Mouse (Mus musculus): ENCODE results near the gene Osbpl6. TPM values are rescaled to one million over a fixed set of nuclear protein-coding genes. Genes with fewer than 3 reads are reported as not detected.

The Osbpl6 gene
- polyA plus RNA-seq, 1 experiment = 64.5 TPM

- TF ChIP-seq CTCF (IDR thresholded peaks at IDR 0.05; ENCODE audit: insufficient read depth, low read length) = no peak
- no peak for TF ChIP-seq POLR2A (IDR thresholded peaks at IDR 0.05; ENCODE audit: borderline replicate concordance, extremely low read depth, low read depth, low read length)
- no peak overlapping the region for H3K4me3 ChIP-seq (replicated peaks; ENCODE audit: extremely low read depth, low read depth, low read length)
- no peaks in the 10 kb centered on the region; the same call in none of the 2 replicates for H3K4me1 ChIP-seq (ENCODE audit: control insufficient read depth, insufficient read depth, low read length)
- DNase-seq = no peak
- 85% methylated on average over 9 of the region's 9 CpGs for WGBS
Observed at GRCm38 (mm10) chr2:76541900-76542299, 135.6 kb downstream of the Osbpl6 start.

GRCm38 (mm10) chr2:76542921-76543320 lies 136.6 kb downstream of the Osbpl6 start:
- DNase-seq = no peak
- TF ChIP-seq POLR2A (IDR thresholded peaks at IDR 0.05; ENCODE audit: borderline replicate concordance, extremely low read depth, low read depth, low read length) = no peak
- Histone ChIP-seq H3K4me1 (ENCODE audit: control insufficient read depth, insufficient read depth, low read length) (peaks cover 2% of the 10 kb centered on the region), H3K4me3 (replicated peaks; ENCODE audit: extremely low read depth, low read depth, low read length) (no peak overlapping the region)
- 80% methylated on average over 5 of the region's 5 CpGs for WGBS

- 61% methylated on average over 8 of the region's 8 CpGs for WGBS
- Histone ChIP-seq H3K4me1 (ENCODE audit: control insufficient read depth, insufficient read depth, low read length) (peaks cover 2% of the 10 kb centered on the region; the same call in 1 of the 2 replicates), H3K4me3 (replicated peaks; ENCODE audit: extremely low read depth, low read depth, low read length) (no peak overlapping the region)
- no peak for DNase-seq
- TF ChIP-seq POLR2A (IDR thresholded peaks at IDR 0.05; ENCODE audit: borderline replicate concordance, extremely low read depth, low read depth, low read length) = no peak
- TF ChIP-seq CTCF (IDR thresholded peaks at IDR 0.05; ENCODE audit: insufficient read depth, low read length) = no peak
Observed at GRCm38 (mm10) chr2:76545539-76545938, 139.2 kb downstream of the Osbpl6 start.

- peak; percentile 51 for DNase-seq
- WGBS = 66% methylated on average over 10 of the region's 10 CpGs
- no peak for TF ChIP-seq POLR2A (IDR thresholded peaks at IDR 0.05; ENCODE audit: borderline replicate concordance, extremely low read depth, low read depth, low read length)
- TF ChIP-seq CTCF (IDR thresholded peaks at IDR 0.05; ENCODE audit: insufficient read depth, low read length) = no peak
- Histone ChIP-seq H3K4me1 (ENCODE audit: control insufficient read depth, insufficient read depth, low read length) (peaks cover 2% of the 10 kb centered on the region; the same call in 1 of the 2 replicates), H3K4me3 (replicated peaks; ENCODE audit: extremely low read depth, low read depth, low read length) (no peak overlapping the region)
Observed at GRCm38 (mm10) chr2:76548171-76548570, 141.9 kb downstream of the Osbpl6 start.

- Histone ChIP-seq H3K4me3 (replicated peaks; ENCODE audit: extremely low read depth, low read depth, low read length) (no peak overlapping the region), H3K4me1 (ENCODE audit: control insufficient read depth, insufficient read depth, low read length) (peaks cover 2% of the 10 kb centered on the region; the same call in 1 of the 2 replicates)
- TF ChIP-seq POLR2A (IDR thresholded peaks at IDR 0.05; ENCODE audit: borderline replicate concordance, extremely low read depth, low read depth, low read length) (no peak), CTCF (IDR thresholded peaks at IDR 0.05; ENCODE audit: insufficient read depth, low read length) (no peak)
- no peak for DNase-seq
- 75% methylated on average over 7 of the region's 7 CpGs for WGBS
Observed at GRCm38 (mm10) chr2:76548836-76549235, 142.5 kb downstream of the Osbpl6 start.

GRCm38 (mm10) chr2:76549316-76549715 lies 143.0 kb downstream of the Osbpl6 start:
- Histone ChIP-seq H3K4me3 (replicated peaks; ENCODE audit: extremely low read depth, low read depth, low read length) (no peak overlapping the region), H3K4me1 (ENCODE audit: control insufficient read depth, insufficient read depth, low read length) (peaks cover 2% of the 10 kb centered on the region; the same call in 1 of the 2 replicates)
- DNase-seq = no peak
- WGBS = 84% methylated on average over 12 of the region's 12 CpGs
- TF ChIP-seq POLR2A (IDR thresholded peaks at IDR 0.05; ENCODE audit: borderline replicate concordance, extremely low read depth, low read depth, low read length) (no peak), CTCF (IDR thresholded peaks at IDR 0.05; ENCODE audit: insufficient read depth, low read length) (no peak)

GRCm38 (mm10) chr2:76555852-76556558 lies 149.7 kb downstream of the Osbpl6 start:
- no peak for DNase-seq
- Histone ChIP-seq H3K4me3 (replicated peaks; ENCODE audit: extremely low read depth, low read depth, low read length) (no peak overlapping the region), H3K4me1 (ENCODE audit: control insufficient read depth, insufficient read depth, low read length) (no peaks in the 10 kb centered on the region)
- TF ChIP-seq POLR2A (IDR thresholded peaks at IDR 0.05; ENCODE audit: borderline replicate concordance, extremely low read depth, low read depth, low read length) (no peak), CTCF (IDR thresholded peaks at IDR 0.05; ENCODE audit: insufficient read depth, low read length) (no peak)
- WGBS = 78% methylated on average over 11 of the region's 11 CpGs

- H3K4me1 ChIP-seq (ENCODE audit: control insufficient read depth, insufficient read depth, low read length) = no peaks in the 10 kb centered on the region
- DNase-seq = no peak
- WGBS = 92% methylated on average over 10 of the region's 10 CpGs
- TF ChIP-seq POLR2A (IDR thresholded peaks at IDR 0.05; ENCODE audit: borderline replicate concordance, extremely low read depth, low read depth, low read length) = no peak
- TF ChIP-seq CTCF (IDR thresholded peaks at IDR 0.05; ENCODE audit: insufficient read depth, low read length) = no peak
- H3K4me3 ChIP-seq (replicated peaks; ENCODE audit: extremely low read depth, low read depth, low read length) = no peak overlapping the region
Observed at GRCm38 (mm10) chr2:76560146-76560545, 153.8 kb downstream of the Osbpl6 start.

- TF ChIP-seq POLR2A (IDR thresholded peaks at IDR 0.05; ENCODE audit: borderline replicate concordance, extremely low read depth, low read depth, low read length) = no peak
- TF ChIP-seq CTCF (IDR thresholded peaks at IDR 0.05; ENCODE audit: insufficient read depth, low read length) = no peak
Observed at GRCm38 (mm10) chr2:76563862-76564261, 157.6 kb downstream of the Osbpl6 start.

GRCm38 (mm10) chr2:76566933-76567551 lies 160.7 kb downstream of the Osbpl6 start:
- no peak overlapping the region for H3K4me3 ChIP-seq (replicated peaks; ENCODE audit: extremely low read depth, low read depth, low read length)
- H3K4me1 ChIP-seq (ENCODE audit: control insufficient read depth, insufficient read depth, low read length) = no peaks in the 10 kb centered on the region
- no peak for DNase-seq
- TF ChIP-seq POLR2A (IDR thresholded peaks at IDR 0.05; ENCODE audit: borderline replicate concordance, extremely low read depth, low read depth, low read length) (no peak), CTCF (IDR thresholded peaks at IDR 0.05; ENCODE audit: insufficient read depth, low read length) (no peak)
- 66% methylated on average over 8 of the region's 8 CpGs for WGBS

More at GRCm38 (mm10) chr2:76563862-76564261, 157.6 kb downstream of the Osbpl6 start:
- Histone ChIP-seq H3K4me1 (ENCODE audit: control insufficient read depth, insufficient read depth, low read length) (no peaks in the 10 kb centered on the region), H3K4me3 (replicated peaks; ENCODE audit: extremely low read depth, low read depth, low read length) (no peak overlapping the region)
- no peak for DNase-seq
- 47% methylated on average over 4 of the region's 4 CpGs for WGBS
